Mouse (Mus musculus) lung, postnatal 0 days (tissue): ENCODE measurements around the gene Pkmyt1.

Source experiments
- CTCF ChIP-seq: IDR thresholded peaks from 2 replicates; pipeline ENCODE4 v1.5.1; 2016; ENCODE audit warnings: antibody characterized with exemption, mild to moderate bottlenecking
- EP300 ChIP-seq: IDR thresholded peaks from 2 replicates; pipeline ENCODE4 v1.6.1; 2016; ENCODE audit warnings: antibody characterized with exemption, mild to moderate bottlenecking, control low read depth

- no peak for TF ChIP-seq CTCF
- no peak for TF ChIP-seq EP300
Observed at GRCm38 (mm10) chr17:23783352-23783751, 57.2 kb downstream of the Pkmyt1 start.
